Mouse (Mus musculus) CH12F3 (cell line): ENCODE data around the gene Fam163b.

Experiments used
- in situ Hi-C: fragments of 300-500 bp; cut with MboI; formaldehyde crosslinking; loops from 2 replicates; pipeline ENCODE4 v1.14.3; 2020; ENCODE audit warnings: low sequenced_read_pairs

The Fam163b gene

DNA sequence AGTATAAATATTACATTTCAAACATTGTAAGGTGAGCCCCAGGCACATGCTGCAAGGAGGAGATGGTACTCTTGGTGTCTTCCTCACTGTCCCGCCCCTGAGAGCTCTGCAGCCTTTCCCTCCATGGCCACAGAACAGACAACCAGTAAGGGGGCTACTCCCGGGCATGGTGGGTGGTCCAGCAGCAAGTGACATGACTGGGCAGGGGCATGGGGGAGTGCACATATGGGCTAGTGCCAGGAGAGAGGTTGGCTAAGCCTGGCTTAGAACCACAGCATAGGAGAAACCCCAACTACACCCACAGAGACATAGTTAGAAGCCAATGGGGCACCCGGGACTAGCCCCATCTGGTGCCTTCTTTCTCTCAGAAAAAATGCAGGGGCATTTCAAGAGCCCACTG lies 6.0 kb downstream of the Fam163b start:
- in situ Hi-C loops: no loop called here

DNA sequence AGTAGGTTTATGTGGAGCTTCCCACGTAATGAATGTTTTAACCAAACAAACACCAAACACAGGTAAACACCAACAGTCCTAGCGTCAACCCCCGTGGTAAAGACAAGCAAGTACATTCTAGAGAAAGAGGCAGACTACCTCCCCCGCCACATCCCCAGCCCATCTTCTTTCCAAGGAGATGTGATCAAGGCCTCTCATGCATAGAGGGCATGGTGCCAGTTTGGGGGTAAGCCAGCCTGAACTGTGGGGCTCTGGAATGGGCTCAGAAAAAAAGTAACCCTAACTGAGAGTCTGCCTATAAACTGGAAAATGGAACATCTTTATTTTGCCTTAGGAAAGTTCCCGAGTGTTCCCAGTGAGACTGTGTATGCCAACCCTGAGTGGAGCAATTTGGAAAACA lies 6.4 kb downstream of the Fam163b start:
- in situ Hi-C loops: no loop called here

GRCm38 (mm10) chr2:27128990-27129389 lies 13.3 kb downstream of the Fam163b start:
- in situ Hi-C loops: no loop called here

- in situ Hi-C loops: no loop called here
Measured at GRCm38 (mm10) chr2:27126496-27126895, 15.8 kb downstream of the Fam163b start.

GRCm38 (mm10) chr2:27125979-27126378 lies 16.3 kb downstream of the Fam163b start:
- in situ Hi-C loops: no loop called here

- in situ Hi-C loops: no loop called here
Measured at GRCm38 (mm10) chr2:27123121-27123520, 19.2 kb downstream of the Fam163b start.

- in situ Hi-C loops: no loop called here
Measured at GRCm38 (mm10) chr2:27122578-27122977, 19.7 kb downstream of the Fam163b start.

DNA sequence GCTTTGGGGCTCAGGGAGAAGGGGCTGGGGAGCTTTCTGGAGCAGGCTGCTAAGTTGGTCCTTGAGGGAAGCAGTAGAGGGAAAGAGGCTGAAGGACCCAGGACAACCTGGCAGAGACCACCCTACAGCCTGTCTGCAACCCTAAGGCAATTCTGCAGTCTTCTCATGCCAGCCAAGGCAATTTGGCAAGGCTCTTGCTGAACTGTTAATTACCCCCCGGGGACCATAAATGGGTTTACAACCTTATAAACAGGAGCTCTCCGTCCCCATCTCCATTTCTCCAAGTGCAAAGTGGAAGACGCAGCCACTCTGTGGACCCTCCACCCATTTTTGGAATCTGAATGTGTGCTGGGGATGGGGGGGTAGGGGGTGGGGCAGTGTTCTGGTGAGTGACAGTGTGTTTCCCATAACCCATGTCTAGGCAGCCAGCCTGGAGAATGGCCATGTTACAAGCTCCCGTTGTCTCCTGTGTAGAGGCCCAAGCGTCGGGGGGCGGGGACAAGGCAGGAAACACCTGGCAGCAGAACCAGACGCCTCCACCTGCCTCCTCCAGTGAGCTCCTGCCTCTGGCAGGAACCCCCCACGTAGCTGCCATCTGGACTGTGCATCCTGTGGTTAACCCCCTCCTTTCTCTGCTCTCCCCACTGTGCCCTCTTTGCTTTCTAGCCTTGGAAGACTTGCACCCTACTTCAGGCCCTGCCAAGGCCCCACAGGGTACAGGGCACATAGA lies 20.5 kb downstream of the Fam163b start:
- in situ Hi-C loops: no loop called here

- in situ Hi-C loops: no loop called here
Measured at GRCm38 (mm10) chr2:27120241-27120641, 22.1 kb downstream of the Fam163b start.

GRCm38 (mm10) chr2:27119766-27120165 lies 22.5 kb downstream of the Fam163b start:
- in situ Hi-C loops: no loop called here

DNA sequence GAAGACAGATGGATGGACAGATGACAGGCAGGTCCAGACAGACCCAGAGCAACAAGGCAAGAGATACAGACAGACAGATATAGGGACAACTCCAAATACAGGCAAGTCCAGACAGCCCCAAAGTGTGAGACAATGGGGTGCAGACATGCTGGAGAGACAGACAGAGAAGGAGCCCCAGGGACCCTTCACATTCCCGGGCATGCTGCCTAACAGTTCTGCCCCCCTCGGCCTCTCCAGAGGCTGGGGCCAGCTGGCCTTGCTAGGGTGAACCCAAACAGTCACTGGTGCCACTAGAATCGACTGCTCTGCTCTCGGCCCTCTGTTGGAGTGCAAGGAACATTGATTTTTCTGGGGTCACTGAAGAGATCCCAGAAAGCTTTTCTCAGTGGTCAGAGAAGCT lies 23.8 kb downstream of the Fam163b start:
- in situ Hi-C loops: no loop called here

DNA sequence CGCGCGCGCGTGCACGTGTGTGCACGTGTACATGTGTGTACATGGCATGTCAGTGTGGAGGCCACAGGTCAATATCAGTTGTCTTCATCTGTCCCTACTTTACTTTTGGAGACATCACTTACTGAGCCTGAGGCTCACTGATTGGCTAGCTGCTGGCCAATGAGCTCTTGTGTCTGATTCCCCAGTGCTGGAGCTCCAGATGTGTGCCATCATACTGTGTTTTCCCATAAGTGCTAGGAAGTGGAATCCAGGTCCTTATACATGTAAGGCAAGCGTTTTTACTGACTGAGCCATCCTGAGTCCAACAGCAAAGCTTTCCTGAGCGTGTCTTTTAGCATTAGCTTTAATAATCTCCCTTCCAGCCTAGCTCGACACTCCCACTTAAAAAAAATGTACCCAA lies 28.1 kb downstream of the Fam163b start:
- in situ Hi-C loops: no loop called here

- in situ Hi-C loops: no loop called here
Measured at GRCm38 (mm10) chr2:27112585-27112984, 29.7 kb downstream of the Fam163b start.

DNA sequence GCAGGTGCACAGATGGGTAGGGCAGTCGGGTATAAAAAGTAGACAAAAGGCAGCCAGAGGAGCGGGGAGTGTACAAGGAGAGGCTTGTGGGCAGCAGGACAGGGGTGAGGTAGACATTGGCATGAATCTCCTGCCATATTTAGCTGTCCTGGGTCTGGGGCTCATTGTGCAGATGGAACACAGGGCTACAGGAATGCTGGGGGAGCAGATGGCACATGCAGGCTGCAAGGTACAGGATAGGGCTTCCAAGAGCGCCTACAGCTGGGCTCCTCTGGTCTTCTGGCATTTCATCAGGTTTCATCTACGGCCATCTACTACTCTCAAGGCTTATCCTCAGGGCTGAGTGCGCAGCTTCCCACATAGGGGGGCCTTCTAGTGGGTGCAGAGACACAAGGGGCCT lies 33.2 kb downstream of the Fam163b start:
- in situ Hi-C loops: no loop called here

DNA sequence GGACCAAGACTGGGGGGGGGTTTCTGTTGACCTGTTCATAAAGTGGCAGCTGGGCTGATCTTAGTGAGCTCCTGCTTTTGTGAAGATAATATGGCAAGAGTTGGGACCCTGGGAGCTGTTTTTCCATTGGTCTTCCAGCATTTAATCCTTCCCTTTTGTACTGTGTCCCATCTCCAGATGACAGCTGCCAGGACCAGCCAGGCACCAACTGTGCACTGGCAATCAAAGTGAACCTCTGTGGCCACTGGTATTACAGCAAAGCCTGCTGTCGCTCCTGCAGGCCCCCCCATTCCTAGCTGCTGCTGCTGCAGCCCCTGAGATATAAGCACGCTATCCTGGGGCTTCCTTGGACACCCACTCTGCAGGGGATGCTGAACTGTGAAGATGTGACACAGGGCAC lies 34.1 kb downstream of the Fam163b start:
- in situ Hi-C loops: no loop called here

DNA sequence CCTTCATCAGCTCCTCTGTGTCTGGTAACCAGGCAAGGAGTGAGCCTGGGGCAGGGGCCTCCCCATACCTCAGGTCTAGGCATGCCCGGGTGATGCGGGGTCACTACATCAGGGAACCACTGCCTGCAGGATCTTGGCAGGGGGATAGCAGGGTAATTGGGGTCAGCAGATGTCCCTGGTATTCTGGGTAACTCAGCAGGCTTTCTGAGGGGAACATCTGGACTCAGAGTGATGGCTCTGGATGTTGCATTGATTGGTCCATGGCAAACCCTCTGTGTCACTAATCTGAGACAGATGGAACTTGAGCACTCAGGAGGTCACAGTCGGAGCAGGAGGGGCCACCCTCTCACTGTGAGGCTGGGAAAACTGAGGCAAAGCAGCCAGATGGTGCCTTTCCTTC lies 35.5 kb downstream of the Fam163b start:
- in situ Hi-C loops: no loop called here

DNA sequence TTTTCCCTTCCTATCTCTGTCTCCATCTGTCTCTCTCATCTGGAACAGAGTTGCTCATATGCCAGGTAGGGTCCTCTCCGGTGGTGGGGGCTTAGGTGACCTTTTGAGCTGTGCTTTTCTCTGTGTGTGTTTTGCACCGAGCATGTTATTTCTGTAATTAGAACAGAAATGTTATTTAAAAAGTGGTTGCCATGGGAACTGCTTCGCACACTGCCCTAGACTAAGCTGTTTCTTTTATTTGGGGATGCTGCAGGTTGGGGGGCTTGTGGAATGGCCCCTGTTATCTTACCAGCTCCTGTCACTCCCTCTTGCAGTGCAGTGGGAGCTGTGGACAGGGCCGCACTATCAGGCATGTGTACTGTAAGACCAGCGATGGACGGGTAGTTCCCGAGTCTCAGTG lies 38.7 kb downstream of the Fam163b start:
- in situ Hi-C loops: no loop called here

DNA sequence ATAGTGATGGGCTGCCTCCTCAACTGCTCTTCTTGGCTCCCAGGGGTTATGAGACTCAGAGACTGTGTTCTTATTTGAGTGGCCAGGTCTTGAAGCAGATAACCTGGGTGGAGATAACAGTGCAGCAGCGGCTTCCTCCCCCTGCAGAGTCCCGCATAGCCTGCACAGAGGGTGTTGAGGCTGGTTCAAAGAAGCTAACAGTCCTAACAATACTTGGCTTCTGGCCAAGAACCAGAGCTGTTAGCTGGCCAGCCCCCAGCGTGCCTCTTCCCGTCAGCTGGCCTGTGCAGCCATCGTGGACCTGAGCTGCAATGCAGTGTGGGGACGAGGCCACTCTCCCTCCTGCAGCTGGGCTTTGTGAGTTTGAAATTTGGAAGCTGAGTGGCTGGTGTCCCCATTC lies 44.5 kb downstream of the Fam163b start:
- in situ Hi-C loops: no loop called here

DNA sequence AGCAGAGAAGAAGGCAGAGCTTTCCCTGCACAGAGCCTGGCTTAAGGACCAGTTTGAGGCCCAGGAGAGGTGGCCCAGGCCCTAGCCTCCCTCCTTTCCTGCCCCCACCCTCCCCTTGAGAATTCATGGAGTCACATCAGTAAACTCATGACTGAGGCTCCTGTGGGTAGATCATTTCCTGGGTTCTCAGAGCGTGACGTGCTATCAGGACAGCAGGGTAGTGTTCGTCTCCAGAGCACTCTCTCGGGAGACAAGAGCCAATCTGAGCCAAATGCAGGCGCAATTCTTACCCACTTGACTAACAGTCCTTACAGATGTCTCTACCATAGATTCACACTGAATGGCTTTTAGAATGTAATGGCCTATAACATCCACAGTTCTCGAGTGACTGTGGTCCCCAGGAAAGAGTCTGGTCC lies 45.0 kb downstream of the Fam163b start:
- in situ Hi-C loops: no loop called here

DNA sequence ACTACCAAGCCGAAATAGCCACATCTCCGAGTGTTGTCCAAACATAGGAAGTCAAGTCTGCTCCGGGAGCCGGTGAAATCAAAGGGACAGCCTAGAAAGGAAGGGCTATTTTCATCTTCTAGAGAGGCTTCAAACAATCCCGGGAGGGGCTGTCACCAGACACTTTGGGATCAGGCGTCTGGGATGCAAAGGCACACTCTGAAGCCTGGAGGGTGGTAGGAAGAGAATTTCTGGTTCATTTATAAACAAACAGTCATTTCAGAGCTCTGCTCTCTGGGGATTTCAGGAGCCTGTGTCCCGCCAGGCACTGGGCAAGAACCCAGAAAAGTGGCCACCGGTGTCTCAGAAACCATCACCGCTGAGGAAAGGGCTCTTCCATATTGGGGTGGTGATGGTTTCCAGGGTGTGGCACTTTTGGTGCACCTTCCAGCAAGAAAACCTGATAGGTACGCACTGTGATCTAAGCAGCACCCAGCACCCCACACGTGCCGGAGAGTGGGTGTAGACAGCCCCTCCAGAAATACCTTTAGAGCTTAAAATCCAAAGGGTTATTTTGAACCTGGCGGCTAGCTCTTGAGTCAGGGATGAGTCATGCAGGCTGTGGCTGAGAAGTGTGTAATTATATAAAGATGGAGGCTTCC lies 45.8 kb downstream of the Fam163b start:
- in situ Hi-C loops: no loop called here

GRCm38 (mm10) chr2:27095178-27095577 lies 47.1 kb downstream of the Fam163b start:
- in situ Hi-C loops: no loop called here

DNA sequence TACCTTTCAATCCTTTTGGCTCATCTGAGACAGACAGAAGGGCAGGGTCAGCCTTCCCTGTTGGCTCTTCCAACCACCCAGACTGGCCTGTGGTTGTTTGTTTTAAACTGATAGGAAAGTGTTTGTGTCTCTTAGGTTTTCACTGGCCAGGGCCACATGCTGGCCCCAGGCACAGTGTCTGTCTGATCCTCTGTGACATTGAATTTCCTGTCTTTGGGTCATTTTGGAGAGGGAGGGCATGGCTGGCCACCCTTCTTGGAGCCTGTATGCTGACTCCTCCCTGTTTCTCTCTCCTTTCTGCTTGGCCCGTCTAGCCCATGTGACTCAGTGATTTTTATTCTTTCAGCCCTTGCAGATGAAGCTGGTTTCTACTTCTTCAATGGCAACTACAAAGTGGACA lies 53.1 kb downstream of the Fam163b start:
- in situ Hi-C loops: no loop called here

GRCm38 (mm10) chr2:27088700-27089099 lies 53.6 kb downstream of the Fam163b start:
- in situ Hi-C loops: no loop called here
